Mouse (Mus musculus) c-Kit-positive CD71-positive TER-119-positive erythroid progenitor cells, embryonic 14.5 days (primary cell): Measurements from ENCODE around the gene Gm3182.
"Not testable (repeated sequence)": the region's sequence is repeated elsewhere in the genome, so short reads cannot be mapped to it uniquely, and the experiment has no call there.

Experiments
- DNase-seq: peaks from one replicate; pipeline ENCODE4 v3.0.0-alpha.2; 2013; ENCODE audit warnings: low spot score

Gene Gm3182

GRCm38 (mm10) chr14:4481445-4481844 is at the start of gene Gm3182:
Gene Gm3182 (plus strand): TSS chr14:4481745.
- DNase-seq, result not testable (repeated sequence)

GRCm38 (mm10) chr14:4499425-4499824 is 17.9 kb downstream of the Gm3182 start:
- not testable (repeated sequence) for DNase-seq
